Mouse (Mus musculus): ENCODE measurements around the gene Macf1.
"Not testable (repeated sequence)": the region's sequence is repeated elsewhere in the genome, so short reads cannot be mapped to it uniquely, and the experiment has no call there.

Gene Macf1

GRCm38 (mm10) chr4:123532001-123532400 is 152.2 kb downstream of the Macf1 start:
- no peak for DNase-seq (ENCODE audit: low spot score)

- no peak for DNase-seq (ENCODE audit: low spot score)
These were observed 153.2 kb downstream of the Macf1 start for GRCm38 (mm10) chr4:123530976-123531375.

DNA sequence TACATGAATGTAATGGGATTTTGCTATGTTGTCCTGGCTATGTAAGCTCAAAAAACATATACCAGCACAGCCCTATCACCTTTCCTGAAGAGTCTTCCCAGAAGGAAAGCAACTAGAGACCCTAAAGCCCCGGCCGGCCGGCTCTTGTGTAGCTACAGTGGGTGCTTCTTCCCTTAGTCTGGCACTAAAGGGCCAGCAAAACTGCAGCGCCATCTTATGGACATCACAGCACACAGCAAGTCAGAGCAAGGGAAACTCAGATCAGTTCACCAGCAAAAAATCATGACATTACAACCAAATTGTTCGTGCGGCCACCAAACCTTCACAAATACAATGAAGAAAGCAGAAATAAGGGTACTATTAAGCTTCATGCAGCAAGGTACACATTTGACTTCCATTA is 154.9 kb downstream of the Macf1 start:
- peak; percentile 20 for DNase-seq (ENCODE audit: low spot score)

- peak; percentile 11 for DNase-seq (ENCODE audit: low spot score)
These were observed 156.6 kb downstream of the Macf1 start for GRCm38 (mm10) chr4:123527607-123528010.

- DNase-seq (ENCODE audit: low spot score): no peak
These were observed 157.3 kb downstream of the Macf1 start for GRCm38 (mm10) chr4:123526779-123527280.

GRCm38 (mm10) chr4:123524746-123525145 is 159.4 kb downstream of the Macf1 start:
- DNase-seq (ENCODE audit: low spot score): no peak

DNA sequence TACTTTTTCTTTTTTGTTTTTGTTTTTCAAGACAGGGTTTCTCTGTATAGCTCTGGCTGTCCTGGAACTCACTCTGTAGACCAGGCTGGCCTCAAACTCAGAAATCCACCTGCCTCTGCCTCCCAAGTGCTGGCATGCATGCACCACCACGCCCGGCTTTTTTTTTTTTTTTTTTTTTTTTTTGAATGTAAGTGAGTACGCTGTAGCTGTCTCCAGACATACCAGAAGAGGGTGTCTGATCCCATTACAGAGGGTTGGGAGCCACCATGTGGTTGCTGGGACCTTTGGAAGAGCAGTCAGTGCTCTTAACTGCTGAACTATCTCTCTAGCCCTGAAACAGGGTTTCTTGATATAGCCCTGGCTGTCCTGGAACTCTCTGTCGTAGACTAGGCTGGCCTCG is 164.0 kb downstream of the Macf1 start:
- not testable (repeated sequence) for DNase-seq (ENCODE audit: low spot score)

DNA sequence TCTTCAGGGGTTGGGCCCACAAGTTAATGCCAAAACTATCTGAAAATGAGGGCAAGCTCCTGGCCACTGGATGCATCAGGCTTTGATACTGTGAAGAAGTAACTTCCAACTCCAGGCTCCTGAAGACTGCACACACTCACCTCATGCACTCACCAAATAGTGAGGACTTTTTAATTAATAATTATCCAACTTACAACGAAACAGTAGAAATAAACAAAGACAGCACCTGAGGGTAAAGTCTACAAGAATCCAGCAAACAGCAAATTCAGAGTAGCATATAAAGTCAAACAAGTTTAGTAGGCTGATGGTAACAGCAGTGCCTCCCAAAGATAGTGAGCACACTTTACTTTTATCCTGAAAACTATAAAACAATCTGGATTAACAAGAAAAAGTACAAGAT is 168.5 kb downstream of the Macf1 start:
- no peak for DNase-seq (ENCODE audit: low spot score)

- DNase-seq (ENCODE audit: low spot score): no peak
These were observed 174.0 kb downstream of the Macf1 start for GRCm38 (mm10) chr4:123510201-123510600.

GRCm38 (mm10) chr4:123489086-123489485 is 195.1 kb downstream of the Macf1 start:
- DNase-seq (ENCODE audit: low spot score): no peak

DNA sequence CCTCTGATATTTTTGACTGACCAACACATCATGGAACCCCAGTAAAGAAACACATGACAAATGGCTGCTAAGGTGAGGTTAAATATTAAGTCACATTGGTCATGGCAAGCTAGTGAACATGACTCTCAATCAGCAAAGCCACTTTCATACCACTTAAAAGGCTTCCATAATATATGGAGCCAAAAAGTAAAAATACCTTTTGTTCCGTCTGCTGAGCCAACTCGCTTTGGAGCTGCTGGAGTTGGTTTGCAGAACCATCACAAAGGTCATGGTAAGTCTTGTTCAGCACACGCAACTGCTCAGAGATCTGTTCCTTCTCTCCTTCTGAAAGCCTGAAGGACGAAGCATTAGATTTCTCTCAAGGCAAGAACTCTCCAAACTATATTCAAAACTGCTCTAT is 204.2 kb downstream of the Macf1 start:
- no peak for DNase-seq (ENCODE audit: low spot score)

DNA sequence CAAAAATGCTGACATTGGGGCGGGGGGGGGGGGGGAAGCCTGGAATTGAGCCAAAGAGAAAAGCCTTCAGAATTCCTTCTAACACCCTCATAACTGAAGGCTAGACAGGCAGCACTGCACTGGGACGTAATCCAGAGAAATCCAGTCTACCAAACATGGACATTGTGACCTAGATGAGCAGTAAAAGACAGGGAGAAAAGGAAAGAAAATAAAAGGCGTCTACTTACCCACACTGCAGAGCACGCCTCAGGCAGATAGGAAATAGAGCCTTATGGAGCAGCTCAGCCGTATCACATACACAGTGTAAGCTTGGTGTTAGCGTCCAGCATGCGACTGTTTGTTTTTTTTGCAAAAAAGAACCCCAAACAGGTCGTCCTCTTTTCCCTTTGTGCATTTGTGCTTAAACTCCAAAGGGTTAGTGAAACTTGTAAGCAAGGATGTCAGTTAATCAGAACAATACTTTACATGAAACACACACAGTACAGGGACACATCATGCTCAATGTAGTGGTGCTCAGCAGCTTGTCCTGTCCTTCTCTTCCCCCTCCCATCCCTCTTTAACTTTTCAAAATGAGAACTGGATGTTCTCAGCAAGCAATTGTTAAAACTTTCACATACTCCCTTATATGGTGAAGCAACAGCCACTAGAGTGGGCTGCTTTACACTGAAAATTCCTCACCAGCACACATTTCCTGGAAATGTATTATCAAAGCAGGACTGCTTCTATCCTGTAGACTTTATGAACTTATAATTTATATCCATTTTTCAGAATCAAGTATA is 205.3 kb downstream of the Macf1 start:
- no peak for DNase-seq (ENCODE audit: low spot score)

GRCm38 (mm10) chr4:123465799-123466198 is 218.4 kb downstream of the Macf1 start:
- no peak for DNase-seq (ENCODE audit: low spot score)

DNA sequence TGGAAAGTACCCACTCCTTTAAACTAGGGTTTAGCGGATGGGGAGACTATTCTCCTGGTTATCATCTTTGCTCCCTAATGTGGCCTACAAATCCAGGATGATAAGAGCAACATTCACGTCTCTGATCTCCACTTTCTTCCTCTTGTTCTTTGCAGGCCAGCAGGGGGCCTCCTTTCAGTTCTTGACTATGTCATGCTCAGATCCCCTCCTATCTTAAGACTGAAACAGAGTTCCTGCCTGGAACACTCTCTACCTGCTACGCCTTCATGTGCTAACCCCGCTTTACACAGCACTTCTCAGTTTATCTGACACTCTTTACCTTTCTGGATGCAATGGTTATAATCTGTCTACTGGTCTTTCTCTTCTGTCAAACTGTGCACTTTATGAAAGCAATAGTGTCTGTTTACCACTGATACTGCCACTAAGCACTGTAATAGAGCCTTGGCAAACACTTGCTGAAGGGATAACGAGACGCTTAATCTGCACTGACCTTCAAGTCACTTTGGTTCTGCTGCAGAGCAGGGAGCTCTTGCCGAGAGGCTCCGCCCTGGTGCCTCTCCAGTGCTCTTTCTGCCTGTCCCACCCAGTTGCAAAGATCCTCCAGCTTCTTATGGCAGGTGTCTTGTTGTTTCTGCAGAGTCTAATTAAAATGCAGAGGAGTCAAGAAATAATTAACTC is 223.4 kb downstream of the Macf1 start:
- no peak for DNase-seq (ENCODE audit: low spot score)

DNA sequence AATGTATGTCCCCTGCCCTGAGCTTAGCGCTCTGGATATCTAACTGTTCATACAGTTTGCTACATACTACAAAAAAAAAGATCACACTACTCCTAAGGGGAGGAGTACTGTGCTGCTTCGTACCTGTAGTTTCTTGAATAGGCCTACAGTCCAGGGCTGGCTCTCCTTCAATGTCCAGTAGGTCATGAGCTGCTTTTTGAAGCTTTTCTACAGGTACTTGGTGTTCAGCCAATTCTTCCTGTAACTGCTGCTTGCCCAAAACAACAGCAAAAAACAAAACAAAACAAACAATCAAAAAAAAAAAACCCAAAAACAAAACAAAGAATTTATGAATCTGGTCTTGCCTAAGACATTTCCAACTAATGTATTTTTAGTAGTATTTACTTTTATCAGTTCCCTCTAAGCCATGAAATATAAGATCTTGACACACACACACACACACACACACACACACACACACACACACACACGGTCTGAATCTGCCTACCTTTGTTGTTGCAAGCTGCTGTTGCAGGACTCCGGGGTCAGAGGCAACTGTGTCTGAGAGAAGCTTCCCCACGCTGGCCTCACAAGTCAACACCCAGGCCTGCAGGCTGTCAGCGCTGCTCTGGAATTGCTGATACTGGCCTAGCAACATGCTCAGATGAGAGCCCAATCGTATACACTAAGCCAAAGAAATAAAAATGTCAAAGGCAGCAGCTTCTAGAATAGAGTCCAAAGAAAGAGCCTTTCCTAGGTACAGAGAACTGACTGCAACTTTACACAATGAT is 229.1 kb downstream of the Macf1 start:
- DNase-seq (ENCODE audit: low spot score): peak; percentile 24

GRCm38 (mm10) chr4:123453729-123454128 is 230.4 kb downstream of the Macf1 start:
- no peak for DNase-seq (ENCODE audit: low spot score)

GRCm38 (mm10) chr4:123451991-123452390 is 232.2 kb downstream of the Macf1 start:
- DNase-seq (ENCODE audit: low spot score): no peak

GRCm38 (mm10) chr4:123449304-123449703 is 234.9 kb downstream of the Macf1 start:
- no peak for DNase-seq (ENCODE audit: low spot score)

- no peak for DNase-seq (ENCODE audit: low spot score)
These were observed 236.1 kb downstream of the Macf1 start for GRCm38 (mm10) chr4:123448015-123448414.

GRCm38 (mm10) chr4:123447251-123447650 is 236.9 kb downstream of the Macf1 start:
- DNase-seq (ENCODE audit: low spot score): no peak

DNA sequence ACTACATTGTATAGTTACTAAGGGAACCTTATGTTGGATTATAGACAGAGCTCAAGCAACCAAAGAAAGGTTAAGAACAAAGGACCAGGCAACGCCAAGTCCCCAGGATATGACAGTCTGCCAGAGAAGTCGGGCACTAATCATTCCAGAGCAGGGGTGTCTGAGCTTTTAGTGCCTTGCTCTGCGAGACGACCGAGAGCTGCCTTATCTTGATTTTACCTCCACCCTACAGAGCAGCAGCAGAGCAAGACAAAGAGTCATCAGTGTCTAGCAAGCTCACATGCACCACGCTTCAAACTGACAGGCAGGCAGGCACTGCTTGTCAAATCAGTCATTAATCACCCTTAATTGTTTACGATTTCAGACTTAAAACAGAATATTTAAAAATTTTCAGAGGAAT is 237.4 kb downstream of the Macf1 start:
- DNase-seq (ENCODE audit: low spot score): no peak

DNA sequence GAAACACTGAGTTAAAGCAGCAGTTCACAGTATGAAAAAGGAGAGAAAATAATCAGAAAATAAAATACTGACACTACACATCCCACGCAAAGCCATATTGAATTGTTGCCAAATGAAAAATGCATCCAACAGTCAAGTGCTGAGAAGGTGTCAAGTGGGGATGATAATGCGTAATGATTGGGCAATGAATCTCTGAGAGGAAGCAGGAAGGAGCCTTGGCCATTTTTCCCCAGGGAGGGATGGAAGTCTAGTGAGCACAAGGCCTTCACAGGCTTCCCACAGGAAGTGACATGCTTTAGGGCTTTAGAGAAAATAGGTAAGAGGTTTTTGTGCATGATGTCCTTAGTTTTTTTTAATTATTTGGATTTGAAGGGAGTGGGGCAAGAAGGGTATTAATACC is 237.9 kb downstream of the Macf1 start:
- not testable (repeated sequence) for DNase-seq (ENCODE audit: low spot score)

DNA sequence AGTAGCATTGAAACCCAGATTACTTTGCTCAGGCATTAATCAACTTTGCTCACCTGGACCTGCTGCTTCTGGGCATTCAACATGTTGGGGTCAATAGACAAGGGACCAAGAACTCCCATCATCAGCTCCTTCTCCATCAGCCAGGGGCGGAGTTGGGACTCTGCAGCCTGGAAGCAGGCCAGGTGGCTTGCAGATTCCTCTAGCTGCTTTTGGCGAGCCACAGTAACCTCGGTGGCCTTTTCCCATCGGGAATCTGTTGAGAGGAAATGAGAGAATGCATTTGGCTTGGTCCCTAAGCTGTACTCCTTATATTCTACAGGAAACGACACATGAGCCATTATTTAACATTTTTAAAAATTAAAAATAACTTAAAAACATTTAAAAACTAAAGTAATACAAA is 245.7 kb downstream of the Macf1 start:
- peak; percentile 26 for DNase-seq (ENCODE audit: low spot score)
